Mouse (Mus musculus): Measurements from ENCODE around the gene Tspan5. TPM values are rescaled to one million over a fixed set of nuclear protein-coding genes. Genes with fewer than 3 reads are reported as not detected.

Gene Tspan5
- polyA plus RNA-seq, 1 experiment from 2014 or later: 7.4 TPM

DNA sequence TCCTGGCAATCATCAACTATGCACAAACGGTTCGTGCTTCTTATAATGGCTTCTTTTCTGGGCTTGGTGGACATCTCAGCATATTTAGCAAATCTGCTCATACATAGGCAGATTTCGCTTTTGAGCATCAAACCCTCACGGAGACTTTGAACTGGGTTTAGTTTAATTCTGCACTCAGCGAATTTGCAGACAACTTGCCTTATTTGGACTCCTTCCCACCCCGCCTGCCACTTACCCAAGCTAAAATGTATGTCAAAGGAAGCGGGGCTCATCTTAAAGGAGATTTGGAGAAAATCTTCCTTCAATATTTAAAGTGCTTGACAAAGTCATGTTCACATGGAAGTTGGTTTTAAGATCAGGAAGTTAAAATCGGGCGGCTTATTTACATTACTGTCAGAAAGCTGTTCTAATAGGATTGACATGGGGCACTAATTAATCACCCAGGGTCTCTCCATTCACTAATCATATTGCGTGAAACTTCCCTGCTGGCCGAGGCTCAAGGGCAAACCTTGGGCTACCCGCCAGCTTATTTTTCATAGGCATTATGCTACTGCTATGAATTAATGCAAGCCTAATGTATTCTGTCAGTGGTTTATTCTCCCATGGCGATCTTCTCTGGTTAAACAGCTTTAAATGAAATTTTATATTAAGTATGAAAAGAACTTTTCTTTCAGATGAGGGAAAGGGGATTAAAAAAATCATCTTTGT lies 111.1 kb downstream of the Tspan5 start:
- H3K9ac ChIP-seq (ENCODE audit: low read depth, low read length): no peak overlapping the region
- no peak for TF ChIP-seq CTCF (IDR thresholded peaks at IDR 0.05; ENCODE audit: low read depth)
- no peak for ATAC-seq
- H3K4me2 ChIP-seq (replicated peaks; ENCODE audit: low read depth): no peak overlapping the region
- H3K27me3 ChIP-seq (replicated peaks; ENCODE audit: control insufficient read depth, insufficient read depth, low read length): no peaks in the 10 kb centered on the region
- 50% methylated on average over 13 of the region's 13 CpGs for WGBS
- H3K36me3 ChIP-seq (ENCODE audit: control insufficient read depth, insufficient read depth): no peaks in the 10 kb centered on the region
- no peak overlapping the region for H3K4me3 ChIP-seq (ENCODE audit: low read depth, low read length)
- H3K4me1 ChIP-seq (replicated peaks; ENCODE audit: control insufficient read depth, insufficient read depth, low read length): no peaks in the 10 kb centered on the region
- H3K27ac ChIP-seq (ENCODE audit: low read depth, low read length): no peak overlapping the region
- no peaks in the 10 kb centered on the region for H3K9me3 ChIP-seq (ENCODE audit: control insufficient read depth)

DNA sequence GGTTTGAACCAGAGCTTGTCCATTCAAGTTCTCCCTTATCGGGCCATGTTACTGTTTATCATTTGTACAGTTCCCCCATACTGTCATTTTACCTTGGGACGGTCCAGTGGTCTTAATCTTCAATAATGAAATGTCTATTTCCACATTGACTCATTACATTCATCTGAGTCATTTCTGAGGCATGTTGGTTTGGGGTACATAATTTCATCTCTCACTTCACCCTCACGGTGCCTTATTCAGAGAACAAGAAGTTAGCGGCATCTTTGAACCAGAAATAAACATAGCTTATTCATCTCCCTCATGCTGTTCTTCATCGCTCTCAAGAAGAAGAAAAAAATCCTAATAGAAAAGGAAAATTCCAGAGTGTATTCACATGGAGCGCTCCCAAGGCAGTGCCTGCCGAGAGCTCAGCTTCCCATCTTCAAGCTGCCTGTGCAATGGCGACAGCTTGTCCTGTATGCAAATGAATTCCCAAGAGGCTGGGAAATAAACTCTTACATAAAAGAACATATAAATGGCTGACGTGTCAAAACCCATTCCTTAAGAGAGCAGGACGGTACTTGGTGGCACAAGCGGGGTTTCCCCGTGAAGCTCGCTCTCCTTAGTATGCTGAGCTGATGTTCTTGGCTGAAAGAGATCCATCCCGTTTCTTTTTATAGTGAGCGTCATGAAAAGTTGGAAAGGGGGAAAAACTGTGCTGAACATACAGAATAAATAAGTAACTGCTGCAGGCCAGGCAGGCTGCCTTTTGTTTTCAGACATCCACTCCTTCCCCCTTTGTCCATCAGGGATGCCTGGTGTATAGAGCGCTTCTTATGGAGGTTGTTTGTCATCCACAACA lies 112.2 kb downstream of the Tspan5 start:
- no peak overlapping the region for H3K4me3 ChIP-seq (ENCODE audit: low read depth, low read length)
- 77% methylated on average over 16 of the region's 16 CpGs for WGBS
- no peak for ATAC-seq

DNA sequence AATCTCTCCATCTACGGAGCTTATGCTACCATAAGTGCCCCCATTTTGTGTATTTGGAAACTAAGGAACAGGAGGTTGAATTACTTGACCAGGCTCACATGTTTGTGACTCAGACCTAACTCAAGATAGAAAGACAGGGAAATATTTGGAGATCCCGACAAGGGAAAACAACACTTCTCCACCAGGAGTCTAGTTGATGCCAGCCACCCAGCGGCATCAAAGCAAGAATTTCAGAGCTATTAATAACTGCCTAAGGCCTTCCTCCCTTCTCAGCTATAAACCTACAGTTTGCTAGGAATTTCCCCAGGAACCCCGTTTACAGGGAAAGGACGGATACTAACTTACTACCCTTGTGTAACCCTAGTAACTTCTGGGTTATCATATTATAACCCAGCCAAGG lies 113.4 kb downstream of the Tspan5 start:
- no peaks in the 10 kb centered on the region for H3K27me3 ChIP-seq (replicated peaks; ENCODE audit: control insufficient read depth, insufficient read depth, low read length)
- ATAC-seq: no peak
- no peak overlapping the region for H3K27ac ChIP-seq (ENCODE audit: low read depth, low read length)
- TF ChIP-seq CTCF (IDR thresholded peaks at IDR 0.05; ENCODE audit: low read depth): no peak
- H3K9me3 ChIP-seq (ENCODE audit: control insufficient read depth): no peaks in the 10 kb centered on the region
- 80% methylated on average over 5 of the region's 5 CpGs for WGBS
- H3K4me1 ChIP-seq (replicated peaks; ENCODE audit: control insufficient read depth, insufficient read depth, low read length): no peaks in the 10 kb centered on the region
- H3K9ac ChIP-seq (ENCODE audit: low read depth, low read length): no peak overlapping the region
- no peak overlapping the region for H3K4me3 ChIP-seq (ENCODE audit: low read depth, low read length)
- H3K4me2 ChIP-seq (replicated peaks; ENCODE audit: low read depth): no peak overlapping the region
- H3K36me3 ChIP-seq (ENCODE audit: control insufficient read depth, insufficient read depth): no peaks in the 10 kb centered on the region

More for the DNA sequence above, 112.2 kb downstream of the Tspan5 start:
- Histone ChIP-seq H3K36me3 (ENCODE audit: control insufficient read depth, insufficient read depth) (no peaks in the 10 kb centered on the region), H3K27me3 (replicated peaks; ENCODE audit: control insufficient read depth, insufficient read depth, low read length) (no peaks in the 10 kb centered on the region), H3K9ac (ENCODE audit: low read depth, low read length) (no peak overlapping the region), H3K4me1 (replicated peaks; ENCODE audit: control insufficient read depth, insufficient read depth, low read length) (no peaks in the 10 kb centered on the region), H3K4me2 (replicated peaks; ENCODE audit: low read depth) (no peak overlapping the region), H3K27ac (ENCODE audit: low read depth, low read length) (no peak overlapping the region), H3K9me3 (ENCODE audit: control insufficient read depth) (no peaks in the 10 kb centered on the region)
- no peak for TF ChIP-seq CTCF (IDR thresholded peaks at IDR 0.05; ENCODE audit: low read depth)

DNA sequence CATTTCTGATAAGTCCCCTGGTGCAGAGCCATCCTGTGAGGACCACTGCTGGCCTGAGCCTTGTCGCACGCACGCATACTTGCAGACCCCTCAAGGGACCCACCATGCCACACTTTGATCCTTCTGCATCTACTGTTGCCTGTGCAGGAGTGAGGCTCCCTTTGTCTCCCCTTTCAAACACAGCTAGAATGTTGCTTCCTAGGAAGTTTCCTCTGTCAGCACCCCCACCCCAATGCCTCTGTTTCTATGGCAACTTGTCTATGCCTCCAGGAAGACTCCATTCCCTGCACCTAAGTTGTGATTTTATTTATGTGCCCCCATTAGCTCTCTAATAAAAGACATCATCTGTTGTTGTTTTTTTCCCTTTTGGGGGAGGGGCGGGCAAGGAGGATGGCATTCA lies 115.0 kb downstream of the Tspan5 start:
- Histone ChIP-seq H3K27ac (ENCODE audit: low read depth, low read length) (no peak overlapping the region), H3K4me3 (ENCODE audit: low read depth, low read length) (no peak overlapping the region), H3K4me2 (replicated peaks; ENCODE audit: low read depth) (no peak overlapping the region), H3K36me3 (ENCODE audit: control insufficient read depth, insufficient read depth) (no peaks in the 10 kb centered on the region), H3K9ac (ENCODE audit: low read depth, low read length) (no peak overlapping the region), H3K27me3 (replicated peaks; ENCODE audit: control insufficient read depth, insufficient read depth, low read length) (no peaks in the 10 kb centered on the region), H3K4me1 (replicated peaks; ENCODE audit: control insufficient read depth, insufficient read depth, low read length) (no peaks in the 10 kb centered on the region), H3K9me3 (ENCODE audit: control insufficient read depth) (no peaks in the 10 kb centered on the region)
- 94% methylated on average over 4 of the region's 4 CpGs for WGBS
- TF ChIP-seq CTCF (IDR thresholded peaks at IDR 0.05; ENCODE audit: low read depth): no peak
- no peak for ATAC-seq

DNA sequence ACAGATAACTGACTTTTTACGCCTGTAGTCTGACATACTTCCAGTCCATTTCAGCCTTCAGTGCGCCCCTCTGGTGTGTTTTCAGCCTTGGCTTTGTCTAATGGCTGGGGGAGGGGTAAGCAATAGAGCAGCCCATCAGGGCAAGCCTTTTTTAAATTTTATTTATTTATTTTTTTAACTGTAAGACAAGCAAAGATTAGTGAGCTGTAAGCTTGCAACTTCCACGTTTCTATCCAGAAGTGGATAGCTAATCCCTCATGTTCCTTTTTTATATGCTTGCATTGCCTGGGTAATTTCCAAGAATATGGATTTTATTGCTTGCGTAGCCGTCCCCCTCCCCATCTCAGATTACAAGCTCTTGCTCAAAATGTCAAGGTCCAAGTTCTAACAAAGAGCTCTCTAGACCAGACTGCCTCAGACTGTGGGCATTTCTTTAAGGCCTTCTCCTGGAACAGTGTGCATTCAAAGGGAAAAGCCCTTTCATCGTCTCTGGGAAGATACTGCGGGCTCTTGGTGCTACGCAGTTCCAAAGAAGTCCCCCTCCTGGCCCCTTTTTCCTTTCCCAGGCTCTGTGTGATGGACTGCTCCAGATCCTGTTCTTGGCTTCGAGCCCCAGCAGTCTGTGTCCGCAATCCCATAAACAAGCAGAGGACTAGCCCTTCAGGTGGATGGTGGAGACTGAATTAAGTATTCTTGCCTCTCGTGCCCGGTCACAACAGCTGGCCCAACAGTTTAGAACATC lies 116.0 kb downstream of the Tspan5 start:
- no peak overlapping the region for H3K4me3 ChIP-seq (ENCODE audit: low read depth, low read length)
- no peak for ATAC-seq
- no peak overlapping the region for H3K4me2 ChIP-seq (replicated peaks; ENCODE audit: low read depth)
- no peaks in the 10 kb centered on the region for H3K9me3 ChIP-seq (ENCODE audit: control insufficient read depth)
- H3K27ac ChIP-seq (ENCODE audit: low read depth, low read length): no peak overlapping the region; the same call in 1 of the 2 replicates
- no peaks in the 10 kb centered on the region for H3K4me1 ChIP-seq (replicated peaks; ENCODE audit: control insufficient read depth, insufficient read depth, low read length)
- no peak overlapping the region for H3K9ac ChIP-seq (ENCODE audit: low read depth, low read length)
- no peaks in the 10 kb centered on the region for H3K27me3 ChIP-seq (replicated peaks; ENCODE audit: control insufficient read depth, insufficient read depth, low read length)
- TF ChIP-seq CTCF (IDR thresholded peaks at IDR 0.05; ENCODE audit: low read depth): no peak
- WGBS: 44% methylated on average over 12 of the region's 12 CpGs
- H3K36me3 ChIP-seq (ENCODE audit: control insufficient read depth, insufficient read depth): no peaks in the 10 kb centered on the region

DNA sequence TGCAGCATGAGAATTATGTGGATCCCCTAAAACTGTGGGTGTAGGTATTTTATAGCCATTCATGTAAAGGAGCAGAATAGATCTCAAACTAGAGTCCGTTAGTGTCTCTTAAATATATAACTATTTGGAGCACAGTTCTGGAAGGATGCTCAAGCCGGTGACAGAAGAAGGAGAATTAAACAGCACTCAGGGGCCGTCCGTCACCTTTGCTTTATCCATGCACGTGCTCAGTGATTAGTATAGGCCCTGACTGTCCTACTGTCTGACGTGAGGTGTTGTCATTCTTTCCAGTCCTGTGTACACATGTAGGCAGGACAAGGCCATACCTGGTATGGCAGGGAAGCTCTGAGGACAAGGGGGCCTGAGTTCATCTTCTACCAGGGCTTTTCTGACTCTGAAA lies 116.7 kb downstream of the Tspan5 start:
- H3K4me3 ChIP-seq (ENCODE audit: low read depth, low read length): no peak overlapping the region
- H3K27ac ChIP-seq (ENCODE audit: low read depth, low read length): no peak overlapping the region; the same call in 1 of the 2 replicates
- no peak overlapping the region for H3K9ac ChIP-seq (ENCODE audit: low read depth, low read length)
- no peak for ATAC-seq
- 81% methylated on average over 6 of the region's 6 CpGs for WGBS
- no peaks in the 10 kb centered on the region for H3K9me3 ChIP-seq (ENCODE audit: control insufficient read depth)
- no peak overlapping the region for H3K4me2 ChIP-seq (replicated peaks; ENCODE audit: low read depth)
- no peak for TF ChIP-seq CTCF (IDR thresholded peaks at IDR 0.05; ENCODE audit: low read depth)
- no peaks in the 10 kb centered on the region for H3K4me1 ChIP-seq (replicated peaks; ENCODE audit: control insufficient read depth, insufficient read depth, low read length)
- no peaks in the 10 kb centered on the region for H3K36me3 ChIP-seq (ENCODE audit: control insufficient read depth, insufficient read depth)
- no peaks in the 10 kb centered on the region for H3K27me3 ChIP-seq (replicated peaks; ENCODE audit: control insufficient read depth, insufficient read depth, low read length)

Measured in intestine, postnatal 0 days (tissue).